Mouse (Mus musculus) bone marrow, adult 2 months (tissue): ENCODE results near the gene Rasa4.

Experiments
- CTCF ChIP-seq: fragments of 200-500 bp; IDR thresholded peaks from 2 replicates; pipeline ENCODE4 v1.5.1; 2011; ENCODE audit warnings: low read length, control low read depth; ENCODE audit not compliant: control insufficient read depth, insufficient read depth
- POLR2A ChIP-seq: fragments of 200-500 bp; IDR thresholded peaks from 2 replicates; pipeline ENCODE4 v1.6.1; 2011; ENCODE audit warnings: low read depth, mild to moderate bottlenecking, control low read depth, low read length, borderline replicate concordance; ENCODE audit not compliant: control insufficient read depth

DNA sequence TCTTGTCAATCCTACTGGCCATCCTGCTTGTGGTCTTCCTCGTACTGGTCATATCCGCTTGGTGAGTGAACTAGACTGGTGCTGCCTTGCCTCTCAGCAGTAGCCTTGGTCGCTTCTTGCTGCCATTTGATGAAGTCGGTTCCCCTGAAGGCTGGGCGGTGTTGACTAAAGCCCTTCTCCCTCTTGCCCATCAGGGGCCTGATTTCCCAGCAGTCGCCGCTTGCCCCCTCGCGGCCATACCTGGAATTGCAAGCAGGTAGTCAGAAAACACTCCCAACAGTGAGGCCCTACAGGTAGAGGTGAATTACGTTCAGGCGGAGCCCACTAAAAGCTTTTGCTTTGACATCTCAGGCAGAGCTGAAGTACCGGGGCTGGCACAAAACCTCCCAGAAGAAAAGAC, 22.1 kb upstream of the Rasa4 start:
- TF ChIP-seq CTCF (peak; percentile 94), POLR2A (no peak)
